Mouse (Mus musculus) embryonic facial prominence, embryonic 12.5 days (tissue): Measurements from ENCODE around the gene Obsl1. TPM values are rescaled to one million over a fixed set of nuclear protein-coding genes. Genes with fewer than 3 reads are reported as not detected.

Experiments used
- ATAC-seq: fragments of 200-750 bp; cut with Nextera tagmentation; 2 replicates; pipeline ENCODE4 v1.8.0; 2017; ENCODE audit not compliant: insufficient number of reproducible peaks, insufficient read depth, low FRiP score, low TSS enrichment
- H3K27ac ChIP-seq: fragments of 300-500 bp; sonication (generic); 2 replicates; pipeline ENCODE4 v1.5.1; 2016; ENCODE audit warnings: mild to moderate bottlenecking
- H3K27me3 ChIP-seq: fragments of 300-500 bp; sonication (generic); 2 replicates; pipeline ENCODE4 v1.6.1; 2016; ENCODE audit warnings: mild to moderate bottlenecking, moderate library complexity
- H3K36me3 ChIP-seq: fragments of 300-500 bp; sonication (generic); 2 replicates; pipeline ENCODE4 v1.6.1; 2016; ENCODE audit warnings: mild to moderate bottlenecking
- H3K4me1 ChIP-seq: fragments of 300-500 bp; sonication (generic); 2 replicates; pipeline ENCODE4 v1.6.1; 2016
- H3K4me2 ChIP-seq: fragments of 300-500 bp; sonication (generic); replicated peaks from 2 replicates; pipeline ENCODE4 v1.6.1; 2016; ENCODE audit warnings: mild to moderate bottlenecking, moderate library complexity
- H3K4me3 ChIP-seq: fragments of 300-500 bp; sonication (generic); 2 replicates; pipeline ENCODE4 v1.5.1; 2016; ENCODE audit warnings: mild to moderate bottlenecking
- H3K9ac ChIP-seq: fragments of 300-500 bp; sonication (generic); 2 replicates; pipeline ENCODE4 v1.6.1; 2016; ENCODE audit warnings: mild to moderate bottlenecking, moderate library complexity
- H3K9me3 ChIP-seq: fragments of 300-500 bp; sonication (generic); 2 replicates; pipeline ENCODE4 v1.6.1; 2016; ENCODE audit warnings: mild to moderate bottlenecking, moderate library complexity
- WGBS: fragments of 180-500 bp; shearing (Covaris S2); methylation state at CpG from one replicate; pipeline ENCODE4 v1.1.7; 2016; 5-methylcytosine and 5-hydroxymethylcytosine counted together
- polyA plus RNA-seq: library from polyadenylated mRNA; unstranded; fragments of >200 nt; fragmentation: Nextera tagmentation; extraction: Ambion mirVana; gene quantifications from 2 replicates; pipeline ENCODE4 v1.2.1, GENCODE M21; 2016

The Obsl1 gene
- polyA plus RNA-seq, 1 experiment from 2014 or later, result 101 TPM

DNA sequence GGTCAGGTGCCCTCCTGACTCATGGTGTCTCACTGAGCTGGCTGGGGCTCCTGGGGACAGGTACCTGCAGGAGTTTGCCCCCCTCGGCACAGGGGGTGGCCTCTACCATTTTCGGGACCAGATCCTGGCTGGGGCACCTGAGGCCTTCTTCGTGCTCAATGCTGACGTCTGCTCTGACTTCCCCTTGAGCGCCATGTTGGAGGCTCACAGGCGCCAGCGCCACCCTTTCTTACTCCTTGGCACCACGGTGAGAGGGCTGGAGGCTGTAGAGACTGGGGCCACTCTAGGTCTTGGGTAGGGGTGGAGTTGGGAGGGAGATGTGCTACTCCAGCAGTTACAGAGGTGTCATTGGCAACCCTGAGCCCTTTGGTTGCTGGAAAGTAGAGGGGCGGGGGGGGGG lies 67.5 kb downstream of the Obsl1 start:
- WGBS, result 88% methylated on average over 8 of the region's 9 CpGs
- ATAC-seq, result no peak
- H3K4me1 ChIP-seq, result peaks cover 24% of the 10 kb centered on the region

DNA sequence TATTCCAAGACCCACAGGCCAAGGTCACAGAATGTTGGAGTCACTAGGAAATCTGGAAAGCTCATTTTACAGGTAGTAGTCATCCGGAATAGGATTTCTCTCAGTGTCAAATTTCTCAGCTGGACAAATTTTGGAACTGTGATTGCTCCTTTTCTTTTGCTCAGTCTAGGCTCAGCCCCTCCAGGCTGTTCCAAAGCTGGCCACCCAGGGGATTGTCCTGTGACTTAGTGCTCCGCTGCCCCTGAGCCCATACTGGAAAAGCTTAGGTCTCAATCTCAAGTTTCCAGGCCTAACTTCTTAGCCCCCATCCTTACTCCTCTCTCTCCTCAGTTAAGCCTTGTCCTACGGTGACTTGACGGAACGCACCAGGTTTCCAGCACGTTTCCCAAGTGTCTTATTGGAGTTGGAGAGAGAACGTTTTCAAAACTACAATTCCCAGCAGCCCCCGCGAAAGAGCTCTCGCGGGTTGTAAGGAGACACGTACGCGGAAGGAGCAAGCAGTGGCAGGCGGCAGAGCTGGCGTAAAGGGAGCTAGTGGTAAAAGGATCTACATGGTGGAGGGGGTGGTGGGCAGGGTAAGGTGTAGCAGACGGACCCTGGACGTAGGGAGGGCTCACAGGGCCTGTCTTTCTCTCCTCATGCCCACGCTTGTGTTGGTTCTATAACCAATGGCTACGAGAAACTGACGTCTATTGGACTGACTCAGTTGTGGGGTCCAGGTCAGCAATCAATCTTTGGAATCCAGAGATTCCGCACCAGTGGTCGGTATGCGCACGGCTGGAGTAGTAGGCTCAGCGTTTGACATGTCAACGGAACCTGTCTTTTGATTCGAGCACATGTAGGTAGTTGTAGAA lies 70.5 kb downstream of the Obsl1 start, which contains the start of gene Gmppa:
Gmppa (plus strand) TSS at position 456 of the 854 bp plus-strand sequence.
- Histone ChIP-seq H3K27ac (peak within 1 kb of the TSS; percentile 56), H3K4me1 (peaks cover 14% of the 10 kb centered on the region), H3K9me3 (no peaks in the 10 kb centered on the region), H3K27me3 (0 out of 2 replicates have a peak, but pooled peaks cover 3% of the 10 kb centered on the region), H3K36me3 (no peaks in the 10 kb centered on the region), H3K4me3 (peak within 1 kb of the TSS; percentile 56), H3K4me2 (peak within 1 kb of the TSS; percentile 67), H3K9ac (peak within 1 kb of the TSS; percentile 52)
- 4% methylated on average over 28 of the region's 28 CpGs for WGBS
- ATAC-seq, result peak; percentile 81

More for the DNA sequence above, 67.5 kb downstream of the Obsl1 start:
- no peak overlapping the region for H3K4me2 ChIP-seq
- H3K4me3 ChIP-seq, result no peak overlapping the region
- H3K27me3 ChIP-seq, result no peaks in the 10 kb centered on the region
- H3K27ac ChIP-seq, result no peak overlapping the region
- no peak overlapping the region for H3K9ac ChIP-seq
- H3K9me3 ChIP-seq, result no peaks in the 10 kb centered on the region
- H3K36me3 ChIP-seq, result no peaks in the 10 kb centered on the region

Other genes with a start within 250 kb of the Obsl1 start
- gene Ptprn, start 241.9 kb downstream of the Obsl1 start, polyA plus RNA-seq, result 2.0 and 2.5 TPM in 2 replicates
- 1.8 and 5.4 TPM in 2 replicates for gene Resp18, start 228.0 kb downstream of the Obsl1 start, polyA plus RNA-seq
- gene Dnpep, start 188.5 kb downstream of the Obsl1 start, polyA plus RNA-seq, result 136 and 143 TPM in 2 replicates
- 15.9 and 20.1 TPM in 2 replicates for gene Des, start 146.1 kb downstream of the Obsl1 start, polyA plus RNA-seq
- gene Speg, start 131.2 kb downstream of the Obsl1 start, polyA plus RNA-seq, result 26.1 and 26.7 TPM in 2 replicates
- 61.1 and 64.6 TPM in 2 replicates for gene Gmppa, start 70.5 kb downstream of the Obsl1 start, polyA plus RNA-seq
- gene Asic4, start 56.0 kb downstream of the Obsl1 start, polyA plus RNA-seq, result 0.64 and 0.76 TPM in 2 replicates
- gene Chpf, start 27.1 kb downstream of the Obsl1 start, polyA plus RNA-seq, result 32.5 and 33.5 TPM in 2 replicates
- 2.5 and 3.1 TPM in 2 replicates for gene Tmem198, start 26.9 kb downstream of the Obsl1 start, polyA plus RNA-seq
- 11.7 and 11.8 TPM in 2 replicates for gene Inha, start 625 bp upstream of the Obsl1 start, polyA plus RNA-seq
- gene Stk11ip, start 15.1 kb upstream of the Obsl1 start, polyA plus RNA-seq, result 28.0 and 28.7 TPM in 2 replicates
- 33.1 and 33.7 TPM in 2 replicates for gene Slc4a3, start 39.8 kb upstream of the Obsl1 start, polyA plus RNA-seq